Mouse (Mus musculus): Measurements from ENCODE around the gene Atp6v0a4. TPM values are rescaled to one million over a fixed set of nuclear protein-coding genes. Genes with fewer than 3 reads are reported as not detected.

Atp6v0a4 gene
- polyA plus RNA-seq, 1 experiment from 2014 or later: 0.14 TPM

GRCm38 (mm10) chr6:38157925-38158324 is 33.5 kb upstream of the Atp6v0a4 start:
- WGBS: 84% methylated on average over 16 of the region's 16 CpGs
- H3K4me3 ChIP-seq (ENCODE audit: low read depth, low read length): no peak overlapping the region
- no peak for DNase-seq
- TF ChIP-seq CTCF (IDR thresholded peaks at IDR 0.05; ENCODE audit: low read depth): no peak
- no peak overlapping the region for H3K27ac ChIP-seq (ENCODE audit: low read depth)
- H3K9me3 ChIP-seq (ENCODE audit: low read depth, low read length): no peaks in the 10 kb centered on the region
- ATAC-seq (ENCODE audit: insufficient read depth): no peak
- H3K4me1 ChIP-seq (ENCODE audit: insufficient read depth): no peaks in the 10 kb centered on the region
- H3K9ac ChIP-seq: no peak overlapping the region
- H3K27me3 ChIP-seq (ENCODE audit: insufficient read depth, low read length): no peaks in the 10 kb centered on the region
- H3K4me2 ChIP-seq: no peak overlapping the region
- 0 out of 2 replicates have a peak, but pooled peaks cover 10% of the 10 kb centered on the region for H3K36me3 ChIP-seq (ENCODE audit: insufficient read depth)

- Histone ChIP-seq H3K9me3 (ENCODE audit: low read depth, low read length) (no peaks in the 10 kb centered on the region), H3K27ac (ENCODE audit: low read depth) (no peak overlapping the region), H3K36me3 (ENCODE audit: insufficient read depth) (0 out of 2 replicates have a peak, but pooled peaks cover 10% of the 10 kb centered on the region), H3K9ac (no peak overlapping the region), H3K4me2 (no peak overlapping the region), H3K27me3 (ENCODE audit: insufficient read depth, low read length) (no peaks in the 10 kb centered on the region), H3K4me1 (ENCODE audit: insufficient read depth) (no peaks in the 10 kb centered on the region), H3K4me3 (ENCODE audit: low read depth, low read length) (no peak overlapping the region)
- DNase-seq: no peak
- WGBS: 90% methylated on average over 5 of the region's 5 CpGs
- ATAC-seq (ENCODE audit: insufficient read depth): no peak
- peak; percentile 32; the same call in 1 of the 2 replicates for TF ChIP-seq CTCF (IDR thresholded peaks at IDR 0.05; ENCODE audit: low read depth)
Measured at GRCm38 (mm10) chr6:38156204-38156603, 31.8 kb upstream of the Atp6v0a4 start.

GRCm38 (mm10) chr6:38152305-38152704 is 27.9 kb upstream of the Atp6v0a4 start:
- no peak overlapping the region for H3K4me3 ChIP-seq (ENCODE audit: low read depth, low read length)
- DNase-seq: no peak
- 0 out of 2 replicates have a peak, but pooled peaks have one; percentile 12 for ATAC-seq (ENCODE audit: insufficient read depth)
- H3K4me2 ChIP-seq: no peak overlapping the region
- no peaks in the 10 kb centered on the region for H3K9me3 ChIP-seq (ENCODE audit: low read depth, low read length)
- H3K4me1 ChIP-seq (ENCODE audit: insufficient read depth): no peaks in the 10 kb centered on the region
- WGBS: 55% methylated on average over 11 of the region's 11 CpGs
- no peak overlapping the region for H3K27ac ChIP-seq (ENCODE audit: low read depth)
- no peak overlapping the region for H3K9ac ChIP-seq
- no peaks in the 10 kb centered on the region for H3K27me3 ChIP-seq (ENCODE audit: insufficient read depth, low read length)
- H3K36me3 ChIP-seq (ENCODE audit: insufficient read depth): 0 out of 2 replicates have a peak, but pooled peaks cover 18% of the 10 kb centered on the region
- TF ChIP-seq CTCF (IDR thresholded peaks at IDR 0.05; ENCODE audit: low read depth): no peak

- H3K4me2 ChIP-seq: no peak overlapping the region
- no peak overlapping the region for H3K4me3 ChIP-seq (ENCODE audit: low read depth, low read length)
- H3K27ac ChIP-seq (ENCODE audit: low read depth): no peak overlapping the region
- no peaks in the 10 kb centered on the region for H3K4me1 ChIP-seq (ENCODE audit: insufficient read depth)
- H3K27me3 ChIP-seq (ENCODE audit: insufficient read depth, low read length): no peaks in the 10 kb centered on the region
- no peaks in the 10 kb centered on the region for H3K9me3 ChIP-seq (ENCODE audit: low read depth, low read length)
- peaks cover 24% of the 10 kb centered on the region; the same call in 1 of the 2 replicates for H3K36me3 ChIP-seq (ENCODE audit: insufficient read depth)
- ATAC-seq (ENCODE audit: insufficient read depth): no peak
- TF ChIP-seq CTCF (IDR thresholded peaks at IDR 0.05; ENCODE audit: low read depth): no peak
- no peak for DNase-seq
- WGBS: 86% methylated on average over 19 of the region's 19 CpGs
- H3K9ac ChIP-seq: no peak overlapping the region
Measured at GRCm38 (mm10) chr6:38149483-38149882, 25.1 kb upstream of the Atp6v0a4 start.

GRCm38 (mm10) chr6:38148626-38149025 is 24.2 kb upstream of the Atp6v0a4 start:
- H3K27me3 ChIP-seq (ENCODE audit: insufficient read depth, low read length): no peaks in the 10 kb centered on the region
- no peak overlapping the region for H3K4me3 ChIP-seq (ENCODE audit: low read depth, low read length)
- H3K27ac ChIP-seq (ENCODE audit: low read depth): no peak overlapping the region
- H3K36me3 ChIP-seq (ENCODE audit: insufficient read depth): peaks cover 21% of the 10 kb centered on the region; the same call in 1 of the 2 replicates
- 87% methylated on average over 10 of the region's 10 CpGs for WGBS
- ATAC-seq (ENCODE audit: insufficient read depth) (no peak), DNase-seq (no peak)
- no peak overlapping the region for H3K4me2 ChIP-seq
- H3K9ac ChIP-seq: no peak overlapping the region
- no peak for TF ChIP-seq CTCF (IDR thresholded peaks at IDR 0.05; ENCODE audit: low read depth)
- peaks cover 7% of the 10 kb centered on the region; the same call in 1 of the 2 replicates for H3K4me1 ChIP-seq (ENCODE audit: insufficient read depth)
- H3K9me3 ChIP-seq (ENCODE audit: low read depth, low read length): no peaks in the 10 kb centered on the region

- no peak for DNase-seq
- TF ChIP-seq CTCF (IDR thresholded peaks at IDR 0.05; ENCODE audit: low read depth): no peak
- H3K36me3 ChIP-seq (ENCODE audit: insufficient read depth): peaks cover 24% of the 10 kb centered on the region; the same call in 1 of the 2 replicates
- WGBS: 86% methylated on average over 5 of the region's 5 CpGs
- H3K4me2 ChIP-seq: no peak overlapping the region
- peaks cover 7% of the 10 kb centered on the region; the same call in 1 of the 2 replicates for H3K4me1 ChIP-seq (ENCODE audit: insufficient read depth)
- no peak for ATAC-seq (ENCODE audit: insufficient read depth)
- H3K4me3 ChIP-seq (ENCODE audit: low read depth, low read length): no peak overlapping the region
- H3K27me3 ChIP-seq (ENCODE audit: insufficient read depth, low read length): no peaks in the 10 kb centered on the region
- H3K9ac ChIP-seq: no peak overlapping the region
- no peak overlapping the region for H3K27ac ChIP-seq (ENCODE audit: low read depth)
- H3K9me3 ChIP-seq (ENCODE audit: low read depth, low read length): no peaks in the 10 kb centered on the region
Measured at GRCm38 (mm10) chr6:38147301-38147700, 22.9 kb upstream of the Atp6v0a4 start.

GRCm38 (mm10) chr6:38145463-38146065 is 21.2 kb upstream of the Atp6v0a4 start:
- peak overlapping the region; percentile 66; the same call in 1 of the 2 replicates for H3K27ac ChIP-seq (ENCODE audit: low read depth)
- WGBS: 59% methylated on average over 8 of the region's 8 CpGs
- no peaks in the 10 kb centered on the region for H3K27me3 ChIP-seq (ENCODE audit: insufficient read depth, low read length)
- ATAC-seq (ENCODE audit: insufficient read depth): no peak
- peaks cover 7% of the 10 kb centered on the region; the same call in 1 of the 2 replicates for H3K4me1 ChIP-seq (ENCODE audit: insufficient read depth)
- H3K9me3 ChIP-seq (ENCODE audit: low read depth, low read length): no peaks in the 10 kb centered on the region
- TF ChIP-seq CTCF (IDR thresholded peaks at IDR 0.05; ENCODE audit: low read depth): no peak
- peak; percentile 24 for DNase-seq
- H3K36me3 ChIP-seq (ENCODE audit: insufficient read depth): peaks cover 25% of the 10 kb centered on the region; the same call in 1 of the 2 replicates
- H3K9ac ChIP-seq: no peak overlapping the region
- H3K4me3 ChIP-seq (ENCODE audit: low read depth, low read length): no peak overlapping the region
- H3K4me2 ChIP-seq: no peak overlapping the region

Measured in lung, embryonic 14.5 days (tissue).